Mouse (Mus musculus): Measurements from ENCODE around the gene Slc28a2. TPM values are rescaled to one million over a fixed set of nuclear protein-coding genes. Genes with fewer than 3 reads are reported as not detected.
"Not testable (repeated sequence)": the region's sequence is repeated elsewhere in the genome, so short reads cannot be mapped to it uniquely, and the experiment has no call there.

Gene Slc28a2
- polyA plus RNA-seq, 1 experiment from 2014 or later: 67.7 TPM

DNA sequence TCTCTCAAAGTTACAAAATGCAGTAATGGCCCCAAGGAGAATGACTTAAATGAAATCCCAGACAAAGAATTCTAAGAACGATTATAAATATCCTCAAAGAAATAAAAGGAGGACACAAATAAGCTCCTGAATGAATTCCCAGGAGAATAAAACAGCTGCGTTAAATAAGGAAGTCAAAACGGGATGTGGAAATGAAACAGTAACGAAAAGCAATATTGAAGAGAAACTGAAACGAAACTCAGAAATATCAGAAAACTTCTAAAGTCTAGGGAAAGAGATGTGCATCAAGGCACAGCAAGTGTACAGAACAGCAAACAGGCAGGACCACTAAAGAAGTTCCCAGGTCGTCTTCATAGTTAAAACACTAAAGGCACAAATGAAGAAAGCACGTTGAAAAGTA, 17.3 kb upstream of the Slc28a2 start:
- H3K9ac ChIP-seq (ENCODE audit: low read depth, low read length): no peak overlapping the region
- no peak overlapping the region for H3K4me2 ChIP-seq (replicated peaks; ENCODE audit: low read depth)
- no peaks in the 10 kb centered on the region for H3K27me3 ChIP-seq (replicated peaks; ENCODE audit: control insufficient read depth, insufficient read depth, low read length)
- H3K4me1 ChIP-seq (replicated peaks; ENCODE audit: control insufficient read depth, insufficient read depth, low read length): no peaks in the 10 kb centered on the region
- TF ChIP-seq CTCF (IDR thresholded peaks at IDR 0.05; ENCODE audit: low read depth): no peak
- H3K9me3 ChIP-seq (ENCODE audit: control insufficient read depth): no peaks in the 10 kb centered on the region
- no peak overlapping the region for H3K27ac ChIP-seq (ENCODE audit: low read depth, low read length)
- 70% methylated on average over 7 of the region's 7 CpGs for WGBS
- no peak overlapping the region for H3K4me3 ChIP-seq (ENCODE audit: low read depth, low read length)
- no peak for ATAC-seq
- no peaks in the 10 kb centered on the region for H3K36me3 ChIP-seq (ENCODE audit: control insufficient read depth, insufficient read depth)

DNA sequence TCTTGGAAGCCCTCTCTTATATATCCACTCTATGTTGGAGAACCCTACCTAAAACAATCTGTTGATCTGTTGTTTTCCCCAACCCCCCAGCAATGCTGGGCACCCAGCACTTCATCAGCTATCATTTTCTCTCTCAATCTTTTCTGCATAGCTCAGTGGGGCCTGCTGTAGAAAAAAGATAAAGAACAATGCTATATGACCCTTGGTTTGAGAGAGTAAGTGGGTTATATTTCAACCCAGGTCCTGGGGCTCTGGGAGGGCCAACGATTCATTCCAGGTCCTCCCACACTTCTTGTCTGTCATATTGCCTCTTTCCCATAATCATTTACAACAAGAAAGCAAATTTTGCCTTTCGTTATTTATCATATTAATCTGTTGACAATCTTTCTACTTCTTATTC, 368 bp downstream of the Slc28a2 start:
- not testable (repeated sequence) for H3K27me3 ChIP-seq (replicated peaks; ENCODE audit: control insufficient read depth, insufficient read depth, low read length); H3K4me3 ChIP-seq (ENCODE audit: low read depth, low read length); H3K36me3 ChIP-seq (ENCODE audit: control insufficient read depth, insufficient read depth); H3K9ac ChIP-seq (ENCODE audit: low read depth, low read length); H3K9me3 ChIP-seq (ENCODE audit: control insufficient read depth); H3K27ac ChIP-seq (ENCODE audit: low read depth, low read length); H3K4me1 ChIP-seq (replicated peaks; ENCODE audit: control insufficient read depth, insufficient read depth, low read length)
- H3K4me2 ChIP-seq (replicated peaks; ENCODE audit: low read depth): peak overlapping the region; percentile 35; the same call in 1 of the 2 replicates
- 0 out of 2 replicates have a peak, but pooled peaks have one; percentile 16 for ATAC-seq
- 40% methylated on average over 2 of the region's 2 CpGs for WGBS

DNA sequence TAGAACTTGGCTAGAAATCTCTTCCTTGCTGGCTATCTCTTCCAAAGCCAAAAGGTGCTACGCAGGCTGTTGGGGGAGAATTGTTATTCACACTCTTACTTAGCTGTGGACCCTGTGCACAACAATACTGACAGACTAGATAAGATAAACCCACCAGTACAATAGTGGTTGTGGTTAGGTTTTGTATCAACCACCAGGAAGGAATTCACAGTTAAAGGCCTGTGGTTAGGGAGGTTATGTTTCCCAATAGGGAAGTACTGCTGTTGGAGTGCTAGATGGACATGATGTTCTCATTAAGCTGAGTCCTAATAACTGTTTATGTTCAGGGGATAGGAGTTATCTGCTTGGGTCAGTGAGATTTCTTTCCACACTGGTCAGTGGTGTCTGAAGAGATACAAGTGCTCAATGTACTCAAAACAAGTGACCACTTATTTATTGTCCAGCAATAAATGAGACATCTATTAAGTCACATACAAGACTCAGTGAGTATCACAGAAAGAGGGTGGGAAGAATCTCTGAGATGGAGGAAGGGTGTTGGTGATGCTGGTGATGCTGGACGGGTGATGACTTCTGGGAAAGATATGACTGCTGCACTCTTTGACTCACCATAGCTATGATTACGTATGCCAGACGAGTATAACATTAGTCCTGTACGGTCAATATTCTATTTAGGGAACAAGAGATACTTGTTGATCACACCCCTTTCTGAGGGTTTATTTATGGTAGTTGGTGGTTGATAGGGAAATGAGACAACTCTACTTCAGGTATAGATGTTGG, 12.6 kb downstream of the Slc28a2 start:
- H3K4me1 ChIP-seq (replicated peaks; ENCODE audit: control insufficient read depth, insufficient read depth, low read length); H3K27me3 ChIP-seq (replicated peaks; ENCODE audit: control insufficient read depth, insufficient read depth, low read length); H3K36me3 ChIP-seq (ENCODE audit: control insufficient read depth, insufficient read depth); H3K27ac ChIP-seq (ENCODE audit: low read depth, low read length); H3K4me3 ChIP-seq (ENCODE audit: low read depth, low read length); H3K9me3 ChIP-seq (ENCODE audit: control insufficient read depth); H3K4me2 ChIP-seq (replicated peaks; ENCODE audit: low read depth); H3K9ac ChIP-seq (ENCODE audit: low read depth, low read length): not testable (repeated sequence)
- 79% methylated on average over 5 of the region's 5 CpGs for WGBS
- peak; percentile 61; the same call in 1 of the 2 replicates for ATAC-seq

DNA sequence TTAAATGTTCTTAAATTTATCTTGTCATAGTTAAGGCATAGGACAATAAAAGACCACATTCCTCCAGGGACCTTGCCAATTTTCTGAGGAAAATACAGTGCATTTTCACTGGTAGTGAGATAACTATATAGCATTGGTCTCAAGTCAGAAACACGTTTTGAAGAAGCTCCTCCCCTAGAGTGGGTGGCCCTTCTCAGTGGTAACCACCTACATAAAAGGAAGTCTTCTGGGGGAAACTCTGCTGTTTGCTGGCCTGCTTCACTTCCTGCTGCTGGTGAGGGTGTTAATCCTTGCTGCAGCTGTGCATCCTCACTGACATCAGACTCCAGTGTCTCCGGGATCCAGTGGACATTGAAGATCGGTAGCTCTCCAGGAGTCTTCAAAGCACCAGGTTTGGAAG, 14.2 kb downstream of the Slc28a2 start:
- H3K9me3 ChIP-seq (ENCODE audit: control insufficient read depth); H3K27ac ChIP-seq (ENCODE audit: low read depth, low read length); H3K27me3 ChIP-seq (replicated peaks; ENCODE audit: control insufficient read depth, insufficient read depth, low read length); H3K36me3 ChIP-seq (ENCODE audit: control insufficient read depth, insufficient read depth); H3K4me1 ChIP-seq (replicated peaks; ENCODE audit: control insufficient read depth, insufficient read depth, low read length); H3K4me2 ChIP-seq (replicated peaks; ENCODE audit: low read depth); H3K9ac ChIP-seq (ENCODE audit: low read depth, low read length); H3K4me3 ChIP-seq (ENCODE audit: low read depth, low read length): not testable (repeated sequence)
- ATAC-seq: peak; percentile 69
- WGBS: 0% methylated on average over 1 of the region's 3 CpGs

DNA sequence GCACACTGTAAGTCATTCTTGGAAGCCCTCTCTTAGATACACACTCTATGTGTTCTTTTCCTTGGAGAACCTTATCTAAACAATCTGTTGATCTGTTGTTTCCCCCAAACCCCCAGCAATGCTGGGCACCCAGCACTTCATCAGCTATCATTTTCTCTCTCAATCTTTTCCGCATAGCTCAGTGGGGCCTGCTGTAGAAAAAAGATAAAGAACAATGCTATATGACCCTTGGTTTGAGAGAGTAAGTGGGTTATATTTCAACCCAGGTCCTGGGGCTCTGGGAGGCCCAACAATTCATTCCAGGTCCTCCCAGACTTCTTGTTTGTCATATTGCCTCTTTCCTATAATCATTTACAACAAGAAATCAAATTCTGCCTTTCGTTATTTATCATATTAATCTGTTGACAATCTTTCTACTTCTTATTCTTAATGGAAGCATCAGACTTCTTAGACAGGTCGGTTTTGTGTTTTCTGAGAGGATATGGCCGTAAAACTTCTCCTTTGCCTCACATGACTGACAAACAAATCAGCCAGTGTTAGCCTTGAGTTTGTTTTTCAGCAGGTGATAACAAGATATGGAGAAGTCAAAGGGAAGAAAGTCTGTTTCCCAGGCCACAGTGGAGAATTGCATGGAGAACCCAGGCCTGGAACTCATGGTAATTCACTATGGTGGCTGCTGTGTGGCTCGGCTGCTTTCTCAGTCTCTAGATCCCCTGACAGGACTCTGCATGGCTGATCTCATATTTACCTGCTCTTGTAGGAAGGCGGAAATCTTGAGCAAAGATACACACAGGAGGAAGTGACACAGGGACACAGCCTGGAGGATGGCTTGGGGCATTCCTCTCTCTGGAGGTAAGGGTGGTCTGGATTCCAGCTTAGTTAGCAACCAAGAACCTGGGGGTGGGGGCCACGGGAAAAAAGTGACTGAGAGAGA, 15.0 kb downstream of the Slc28a2 start:
- peak overlapping the region; percentile 54 for H3K4me2 ChIP-seq (replicated peaks; ENCODE audit: low read depth)
- H3K9ac ChIP-seq (ENCODE audit: low read depth, low read length): no peak overlapping the region
- H3K4me3 ChIP-seq (ENCODE audit: low read depth, low read length): peak overlapping the region; percentile 23
- H3K27ac ChIP-seq (ENCODE audit: low read depth, low read length): peak overlapping the region; percentile 72
- 38% methylated on average over 7 of the region's 7 CpGs for WGBS
- H3K9me3 ChIP-seq (ENCODE audit: control insufficient read depth): no peaks in the 10 kb centered on the region
- no peak for TF ChIP-seq CTCF (IDR thresholded peaks at IDR 0.05; ENCODE audit: low read depth)
- no peaks in the 10 kb centered on the region for H3K36me3 ChIP-seq (ENCODE audit: control insufficient read depth, insufficient read depth)
- no peaks in the 10 kb centered on the region for H3K27me3 ChIP-seq (replicated peaks; ENCODE audit: control insufficient read depth, insufficient read depth, low read length)
- no peaks in the 10 kb centered on the region for H3K4me1 ChIP-seq (replicated peaks; ENCODE audit: control insufficient read depth, insufficient read depth, low read length)
- ATAC-seq: peak; percentile 67

DNA sequence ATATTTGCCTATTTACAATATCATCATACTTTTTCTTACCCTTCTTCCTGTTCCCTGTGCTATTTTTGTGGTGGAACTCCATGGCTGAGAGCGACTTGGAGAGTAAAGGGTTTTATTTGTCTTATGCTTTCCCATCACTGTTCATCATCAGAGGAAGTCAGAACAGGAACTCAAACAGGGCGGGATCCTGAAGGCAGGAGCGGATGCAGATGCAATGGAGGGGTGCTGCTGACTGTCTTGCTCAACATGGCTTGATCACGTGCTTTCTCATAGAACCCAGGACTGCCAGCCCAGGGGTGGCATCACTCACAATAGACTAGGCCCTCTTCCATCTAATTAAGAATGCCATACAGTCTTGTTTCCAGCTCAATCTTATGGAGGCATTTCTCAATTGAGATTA, 24.1 kb downstream of the Slc28a2 start:
- 77% methylated on average over 4 of the region's 4 CpGs for WGBS
- H3K36me3 ChIP-seq (ENCODE audit: control insufficient read depth, insufficient read depth): peaks cover 31% of the 10 kb centered on the region
- no peaks in the 10 kb centered on the region for H3K27me3 ChIP-seq (replicated peaks; ENCODE audit: control insufficient read depth, insufficient read depth, low read length)
- H3K4me3 ChIP-seq (ENCODE audit: low read depth, low read length): no peak overlapping the region
- H3K27ac ChIP-seq (ENCODE audit: low read depth, low read length): no peak overlapping the region
- H3K9me3 ChIP-seq (ENCODE audit: control insufficient read depth): no peaks in the 10 kb centered on the region
- no peak overlapping the region for H3K9ac ChIP-seq (ENCODE audit: low read depth, low read length)
- no peak for ATAC-seq
- no peak overlapping the region for H3K4me2 ChIP-seq (replicated peaks; ENCODE audit: low read depth)
- no peaks in the 10 kb centered on the region for H3K4me1 ChIP-seq (replicated peaks; ENCODE audit: control insufficient read depth, insufficient read depth, low read length)
- TF ChIP-seq CTCF (IDR thresholded peaks at IDR 0.05; ENCODE audit: low read depth): no peak
